Mouse (Mus musculus): ENCODE results near the gene Slc6a6. TPM values are rescaled to one million over a fixed set of nuclear protein-coding genes. Genes with fewer than 3 reads are reported as not detected.

The Slc6a6 gene
- total and polyA plus RNA-seq, 2 experiments from 2014 or later: 95.3 to 116 TPM

DNA sequence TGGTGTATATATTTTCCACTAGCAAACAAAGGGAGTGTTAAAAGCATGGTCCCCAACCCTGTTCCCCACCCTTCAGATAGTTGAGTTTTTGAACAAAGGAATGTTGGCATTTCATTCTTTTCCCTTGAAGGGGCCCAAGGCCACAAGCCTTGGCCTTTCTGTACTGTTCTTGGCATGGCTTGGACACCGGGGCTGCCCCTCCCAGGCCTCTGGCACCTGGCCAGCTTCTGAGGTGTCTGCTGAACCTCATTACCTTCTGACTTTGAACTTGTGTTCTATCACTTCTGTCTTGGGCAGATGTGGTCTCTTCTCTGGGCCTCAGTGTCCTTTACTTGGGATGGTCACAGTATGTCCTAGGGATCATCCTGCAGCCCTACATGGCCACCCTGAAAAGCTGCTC is 43.5 kb downstream of the Slc6a6 start:
- DNase-seq (ENCODE audit: low spot score): no peak
- Histone ChIP-seq H3K9ac (replicated peaks; ENCODE audit: low read depth, low read length) (no peak overlapping the region), H3K9me3 (replicated peaks; ENCODE audit: control insufficient read depth, low read length) (no peaks in the 10 kb centered on the region), H3K4me2 (ENCODE audit: low read depth, low read length) (no peak overlapping the region), H3K36me3 (replicated peaks; ENCODE audit: control insufficient read depth, insufficient read depth, low read length) (peaks cover 71% of the 10 kb centered on the region), H3K27ac (ENCODE audit: low read depth) (peak overlapping the region; percentile 41; the same call in 1 of the 2 replicates), H3K4me3 (ENCODE audit: low read depth, low read length) (no peak overlapping the region), H3K4me1 (ENCODE audit: control insufficient read depth, insufficient read depth) (peaks cover 15% of the 10 kb centered on the region), H3K27me3 (ENCODE audit: control insufficient read depth, insufficient read depth, low read length) (no peaks in the 10 kb centered on the region)
- 33% methylated on average over 1 of the region's 1 CpGs for WGBS
- ATAC-seq (ENCODE audit: insufficient read depth, low read depth): no peak
- TF ChIP-seq EP300 (IDR thresholded peaks at IDR 0.05; ENCODE audit: low read depth) (peak; percentile 35; the same call in 1 of the 2 replicates), CTCF (IDR thresholded peaks at IDR 0.05; ENCODE audit: low read depth) (no peak)

DNA sequence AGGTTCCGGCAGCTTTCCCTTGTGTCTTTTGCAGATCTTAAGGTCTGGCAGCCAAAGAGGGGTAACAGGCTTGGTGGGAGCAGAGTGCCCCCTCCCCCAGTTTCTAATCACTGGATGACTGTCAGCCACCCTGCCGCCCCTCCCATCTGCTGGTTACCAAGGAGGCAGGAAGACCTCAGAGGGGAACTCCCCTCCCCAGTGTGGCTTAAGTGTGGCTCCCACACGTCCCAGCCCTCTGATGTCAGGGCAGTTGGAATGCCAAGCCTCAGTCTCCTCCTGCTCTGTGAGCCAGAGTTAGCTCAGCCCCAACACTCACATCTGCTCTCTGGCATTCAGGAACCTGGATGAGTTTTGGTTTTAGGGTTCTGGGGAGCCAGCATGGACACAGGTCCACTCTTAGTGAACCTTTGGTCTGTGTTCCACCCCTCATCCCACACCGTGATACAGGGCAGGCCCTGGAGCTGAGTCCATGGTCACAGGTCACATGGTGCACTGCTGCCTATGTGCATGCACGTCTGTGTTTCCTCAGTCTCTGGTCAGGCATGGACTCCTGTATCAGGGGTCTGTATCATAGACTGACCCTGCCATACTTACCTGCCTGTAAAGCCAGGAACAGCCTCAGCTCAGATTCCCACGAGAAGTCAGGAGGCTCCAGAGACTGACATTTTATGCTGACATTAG is 45.2 kb downstream of the Slc6a6 start:
- Histone ChIP-seq H3K4me1 (ENCODE audit: control insufficient read depth, insufficient read depth) (peaks cover 15% of the 10 kb centered on the region), H3K9me3 (replicated peaks; ENCODE audit: control insufficient read depth, low read length) (no peaks in the 10 kb centered on the region), H3K36me3 (replicated peaks; ENCODE audit: control insufficient read depth, insufficient read depth, low read length) (peaks cover 68% of the 10 kb centered on the region), H3K4me2 (ENCODE audit: low read depth, low read length) (no peak overlapping the region), H3K9ac (replicated peaks; ENCODE audit: low read depth, low read length) (no peak overlapping the region), H3K27me3 (ENCODE audit: control insufficient read depth, insufficient read depth, low read length) (no peaks in the 10 kb centered on the region), H3K4me3 (ENCODE audit: low read depth, low read length) (no peak overlapping the region), H3K27ac (ENCODE audit: low read depth) (peak overlapping the region; percentile 52)
- ATAC-seq (ENCODE audit: insufficient read depth, low read depth): peak; percentile 17
- no peak for TF ChIP-seq EP300 (IDR thresholded peaks at IDR 0.05; ENCODE audit: low read depth)
- no peak for TF ChIP-seq CTCF (IDR thresholded peaks at IDR 0.05; ENCODE audit: low read depth)
- no peak for DNase-seq (ENCODE audit: low spot score)
- WGBS: 50% methylated on average over 6 of the region's 6 CpGs

DNA sequence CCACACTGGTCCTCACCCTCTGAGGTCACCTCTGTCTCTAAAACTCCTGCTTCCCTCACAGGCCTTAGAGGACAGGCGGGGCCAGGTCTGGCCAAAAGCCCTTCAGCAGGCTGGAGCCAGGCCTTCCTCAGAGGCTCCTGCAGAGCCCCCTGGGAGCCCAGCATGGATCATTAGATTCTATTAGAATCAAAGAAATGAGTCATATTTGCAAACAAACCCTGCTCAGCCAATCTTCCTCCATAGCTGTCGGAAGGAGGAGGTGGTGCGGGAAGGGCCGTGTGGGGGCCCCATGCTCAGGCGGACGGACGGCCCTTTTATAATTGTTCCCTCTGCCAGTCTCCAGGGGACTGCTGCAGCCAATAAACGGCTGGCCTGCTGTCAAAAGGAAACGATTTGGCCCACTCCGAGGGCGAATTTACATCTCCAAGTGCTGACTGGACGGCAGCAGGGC is 45.8 kb downstream of the Slc6a6 start:
- WGBS: 34% methylated on average over 12 of the region's 12 CpGs
- H3K27ac ChIP-seq (ENCODE audit: low read depth): peak overlapping the region; percentile 52

DNA sequence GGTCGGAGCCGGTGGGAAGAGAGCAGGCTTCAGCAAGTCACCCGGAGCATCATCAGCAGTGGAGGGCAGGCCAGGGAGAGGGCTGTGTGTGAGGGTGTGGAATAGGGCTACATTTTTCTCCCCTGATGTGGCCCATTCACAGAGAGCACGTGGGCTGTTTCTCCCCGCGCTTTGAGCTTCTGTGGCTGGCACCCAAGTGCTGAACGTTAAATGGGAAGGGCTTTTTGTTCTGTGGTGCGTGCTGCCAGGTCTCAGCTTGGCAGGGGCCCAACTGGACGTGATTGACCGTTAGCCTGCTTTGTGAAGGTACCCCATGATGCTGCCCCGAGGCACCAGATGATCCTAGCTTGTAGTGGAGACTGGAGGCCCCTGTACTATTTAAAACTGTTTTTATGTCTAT is 48.3 kb downstream of the Slc6a6 start:
- Histone ChIP-seq H3K4me1 (ENCODE audit: control insufficient read depth, insufficient read depth) (peaks cover 10% of the 10 kb centered on the region), H3K4me3 (ENCODE audit: low read depth, low read length) (no peak overlapping the region), H3K9me3 (replicated peaks; ENCODE audit: control insufficient read depth, low read length) (no peaks in the 10 kb centered on the region), H3K9ac (replicated peaks; ENCODE audit: low read depth, low read length) (no peak overlapping the region), H3K27ac (ENCODE audit: low read depth) (no peak overlapping the region), H3K36me3 (replicated peaks; ENCODE audit: control insufficient read depth, insufficient read depth, low read length) (peaks cover 69% of the 10 kb centered on the region), H3K4me2 (ENCODE audit: low read depth, low read length) (no peak overlapping the region), H3K27me3 (ENCODE audit: control insufficient read depth, insufficient read depth, low read length) (no peaks in the 10 kb centered on the region; the same call in 1 of the 2 replicates)
- DNase-seq (ENCODE audit: low spot score) (no peak), ATAC-seq (ENCODE audit: insufficient read depth, low read depth) (no peak)
- WGBS: 48% methylated on average over 11 of the region's 11 CpGs
- no peak for TF ChIP-seq EP300 (IDR thresholded peaks at IDR 0.05; ENCODE audit: low read depth)
- TF ChIP-seq CTCF (IDR thresholded peaks at IDR 0.05; ENCODE audit: low read depth): no peak

More for the DNA sequence above, 45.8 kb downstream of the Slc6a6 start:
- Histone ChIP-seq H3K9ac (replicated peaks; ENCODE audit: low read depth, low read length) (no peak overlapping the region), H3K36me3 (replicated peaks; ENCODE audit: control insufficient read depth, insufficient read depth, low read length) (peaks cover 68% of the 10 kb centered on the region), H3K4me1 (ENCODE audit: control insufficient read depth, insufficient read depth) (peaks cover 15% of the 10 kb centered on the region), H3K27me3 (ENCODE audit: control insufficient read depth, insufficient read depth, low read length) (no peaks in the 10 kb centered on the region), H3K9me3 (replicated peaks; ENCODE audit: control insufficient read depth, low read length) (no peaks in the 10 kb centered on the region), H3K4me3 (ENCODE audit: low read depth, low read length) (no peak overlapping the region), H3K4me2 (ENCODE audit: low read depth, low read length) (no peak overlapping the region)
- DNase-seq (ENCODE audit: low spot score) (peak; percentile 76), ATAC-seq (ENCODE audit: insufficient read depth, low read depth) (peak; percentile 67)
- TF ChIP-seq EP300 (IDR thresholded peaks at IDR 0.05; ENCODE audit: low read depth) (peak; percentile 57; the same call in 1 of the 2 replicates), CTCF (IDR thresholded peaks at IDR 0.05; ENCODE audit: low read depth) (no peak)

DNA sequence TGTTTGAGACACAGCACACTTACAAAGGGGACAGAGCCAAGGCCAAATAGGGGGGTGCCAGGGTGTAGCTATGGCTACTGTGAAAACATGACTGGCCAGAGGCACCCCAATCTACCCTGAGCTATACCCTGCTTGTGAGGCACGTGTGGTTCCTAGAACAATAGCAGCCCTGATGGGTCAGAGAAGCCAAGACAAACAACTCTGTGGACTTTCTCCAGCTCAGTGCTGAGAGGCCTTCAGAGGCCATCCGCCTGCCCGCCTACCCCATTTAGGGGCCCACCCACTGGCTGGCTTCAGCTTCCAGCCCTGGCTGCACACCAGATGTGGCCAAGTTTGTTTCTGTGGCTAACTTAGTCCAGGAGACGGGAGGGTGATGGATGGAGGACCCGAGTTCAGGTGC is 52.6 kb downstream of the Slc6a6 start:
- Histone ChIP-seq H3K4me1 (ENCODE audit: control insufficient read depth, insufficient read depth) (no peaks in the 10 kb centered on the region), H3K9ac (replicated peaks; ENCODE audit: low read depth, low read length) (no peak overlapping the region), H3K4me2 (ENCODE audit: low read depth, low read length) (no peak overlapping the region), H3K27me3 (ENCODE audit: control insufficient read depth, insufficient read depth, low read length) (no peaks in the 10 kb centered on the region; the same call in 1 of the 2 replicates), H3K4me3 (ENCODE audit: low read depth, low read length) (no peak overlapping the region), H3K36me3 (replicated peaks; ENCODE audit: control insufficient read depth, insufficient read depth, low read length) (peaks cover 86% of the 10 kb centered on the region), H3K27ac (ENCODE audit: low read depth) (peak overlapping the region; percentile 22; the same call in 1 of the 2 replicates), H3K9me3 (replicated peaks; ENCODE audit: control insufficient read depth, low read length) (no peaks in the 10 kb centered on the region)
- WGBS: 53% methylated on average over 5 of the region's 5 CpGs
- TF ChIP-seq CTCF (IDR thresholded peaks at IDR 0.05; ENCODE audit: low read depth) (no peak), EP300 (IDR thresholded peaks at IDR 0.05; ENCODE audit: low read depth) (peak; percentile 51; the same call in 1 of the 2 replicates)
- ATAC-seq (ENCODE audit: insufficient read depth, low read depth) (peak; percentile 53; the same call in 1 of the 2 replicates), DNase-seq (ENCODE audit: low spot score) (no peak)

Measured in heart, postnatal 0 days (tissue).